Mouse (Mus musculus): Measurements from ENCODE around the gene Taf8. TPM values are rescaled to one million over a fixed set of nuclear protein-coding genes. Genes with fewer than 3 reads are reported as not detected.

The Taf8 gene
- total RNA-seq, 2 experiments from 2014 or later: 10.4 to 12.8 TPM

- intact Hi-C loops (cut with DNase I): no loop called here
- DNase-seq: no peak
Measured at GRCm38 (mm10) chr17:47493653-47494052, 8.4 kb downstream of the Taf8 start.

- intact Hi-C loops (cut with DNase I): no loop called here
- no peak for DNase-seq
Measured at GRCm38 (mm10) chr17:47492731-47493130, 9.4 kb downstream of the Taf8 start.

- DNase-seq: no peak
- intact Hi-C loops (cut with DNase I): no loop called here
Measured at GRCm38 (mm10) chr17:47490791-47491190, 11.3 kb downstream of the Taf8 start.

- intact Hi-C loops (cut with DNase I): no loop called here
- DNase-seq: no peak
Measured at GRCm38 (mm10) chr17:47485791-47486190, 16.3 kb downstream of the Taf8 start.

- DNase-seq: no peak
- intact Hi-C loops (cut with DNase I): no loop called here
Measured at GRCm38 (mm10) chr17:47484993-47485392, 17.1 kb downstream of the Taf8 start.

- intact Hi-C loops (cut with DNase I): no loop called here
- DNase-seq: no peak
Measured at GRCm38 (mm10) chr17:47484241-47484921, 17.7 kb downstream of the Taf8 start.

GRCm38 (mm10) chr17:47482401-47482800, 19.7 kb downstream of the Taf8 start:
- DNase-seq: peak; percentile 48 to 52
- intact Hi-C loops (cut with DNase I): no loop called here

GRCm38 (mm10) chr17:47479887-47480286, 22.2 kb downstream of the Taf8 start:
- intact Hi-C loops (cut with DNase I): loop anchor here (2.0 kb wide), 1 partner anchor 71 kb away; no protein-coding TSS in a partner anchor
- no peak for DNase-seq

GRCm38 (mm10) chr17:47475714-47476113, 26.4 kb downstream of the Taf8 start:
- DNase-seq: no peak
- intact Hi-C loops (cut with DNase I): no loop called here

GRCm38 (mm10) chr17:47475181-47475580, 26.9 kb downstream of the Taf8 start:
- no peak for DNase-seq
- intact Hi-C loops (cut with DNase I): no loop called here

- no peak for DNase-seq
- intact Hi-C loops (cut with DNase I): no loop called here
Measured at GRCm38 (mm10) chr17:47474250-47474649, 27.8 kb downstream of the Taf8 start.

- intact Hi-C loops (cut with DNase I): no loop called here
- DNase-seq: peak in 1 of 2 experiments; percentile 34
Measured at GRCm38 (mm10) chr17:47473434-47473974, 28.6 kb downstream of the Taf8 start.

GRCm38 (mm10) chr17:47472435-47473350, 29.4 kb downstream of the Taf8 start:
- intact Hi-C loops (cut with DNase I): no loop called here
- no peak for DNase-seq

- no peak for DNase-seq
Measured at GRCm38 (mm10) chr17:47470686-47471085, 31.4 kb downstream of the Taf8 start.

GRCm38 (mm10) chr17:47470121-47470520, 32.0 kb downstream of the Taf8 start:
- DNase-seq: no peak
- intact Hi-C loops (cut with DNase I): no loop called here

More at GRCm38 (mm10) chr17:47470686-47471085, 31.4 kb downstream of the Taf8 start:
- intact Hi-C loops (cut with DNase I): no loop called here

- DNase-seq: no peak
- intact Hi-C loops (cut with DNase I): no loop called here
Measured at GRCm38 (mm10) chr17:47469642-47470041, 32.5 kb downstream of the Taf8 start.

GRCm38 (mm10) chr17:47468466-47468865, 33.6 kb downstream of the Taf8 start:
- intact Hi-C loops (cut with DNase I): no loop called here
- no peak for DNase-seq

- intact Hi-C loops (cut with DNase I): no loop called here
Measured at GRCm38 (mm10) chr17:47468063-47468462, 34.0 kb downstream of the Taf8 start.

GRCm38 (mm10) chr17:47467659-47468058, 34.4 kb downstream of the Taf8 start:
- DNase-seq: no peak
- intact Hi-C loops (cut with DNase I): no loop called here

More at GRCm38 (mm10) chr17:47468063-47468462, 34.0 kb downstream of the Taf8 start:
- no peak for DNase-seq

- DNase-seq: no peak
- intact Hi-C loops (cut with DNase I): no loop called here
Measured at GRCm38 (mm10) chr17:47466284-47466683, 35.8 kb downstream of the Taf8 start.

GRCm38 (mm10) chr17:47465016-47465415, 37.1 kb downstream of the Taf8 start:
- no peak for DNase-seq
- intact Hi-C loops (cut with DNase I): no loop called here

Data from gastrocnemius, postnatal 36 days (tissue).